Mouse (Mus musculus): ENCODE data around the gene Socs4.
"Not testable (repeated sequence)": the region's sequence is repeated elsewhere in the genome, so short reads cannot be mapped to it uniquely, and the experiment has no call there.

Gene Socs4

GRCm38 (mm10) chr14:47286215-47286614 is 9.5 kb downstream of the Socs4 start:
- no peak for DNase-seq (ENCODE audit: low read depth, low spot score)

- DNase-seq (ENCODE audit: low read depth, low spot score), result no peak
These were observed 10.3 kb downstream of the Socs4 start for GRCm38 (mm10) chr14:47287021-47287420.

- DNase-seq (ENCODE audit: low read depth, low spot score), result no peak
These were observed 15.0 kb downstream of the Socs4 start for GRCm38 (mm10) chr14:47291772-47292171.

GRCm38 (mm10) chr14:47294136-47294535 is 17.4 kb downstream of the Socs4 start:
- DNase-seq (ENCODE audit: low read depth, low spot score), result no peak

GRCm38 (mm10) chr14:47296232-47296631 is 19.5 kb downstream of the Socs4 start:
- no peak for DNase-seq (ENCODE audit: low read depth, low spot score)

GRCm38 (mm10) chr14:47297785-47298407 is 21.2 kb downstream of the Socs4 start, which contains the start of gene Mapk1ip1l:
Gene Mapk1ip1l (plus strand): TSS chr14:47298266.
- peak; percentile 83 for DNase-seq (ENCODE audit: low read depth, low spot score)

GRCm38 (mm10) chr14:47298408-47298792 is 21.7 kb downstream of the Socs4 start:
- peak; percentile 43 for DNase-seq (ENCODE audit: low read depth, low spot score)

- DNase-seq (ENCODE audit: low read depth, low spot score), result peak; percentile 37
These were observed 22.1 kb downstream of the Socs4 start for GRCm38 (mm10) chr14:47298819-47299261.

- DNase-seq (ENCODE audit: low read depth, low spot score), result no peak
These were observed 26.4 kb downstream of the Socs4 start for GRCm38 (mm10) chr14:47302885-47303680.

- DNase-seq (ENCODE audit: low read depth, low spot score), result no peak
These were observed 28.2 kb downstream of the Socs4 start for GRCm38 (mm10) chr14:47304814-47305405.

- no peak for DNase-seq (ENCODE audit: low read depth, low spot score)
These were observed 29.2 kb downstream of the Socs4 start for GRCm38 (mm10) chr14:47305933-47306332.

- no peak for DNase-seq (ENCODE audit: low read depth, low spot score)
These were observed 30.9 kb downstream of the Socs4 start for GRCm38 (mm10) chr14:47307669-47308068.

GRCm38 (mm10) chr14:47309061-47309460 is 32.3 kb downstream of the Socs4 start:
- no peak for DNase-seq (ENCODE audit: low read depth, low spot score)

- DNase-seq (ENCODE audit: low read depth, low spot score), result no peak
These were observed 33.8 kb downstream of the Socs4 start for GRCm38 (mm10) chr14:47310342-47311181.

- DNase-seq (ENCODE audit: low read depth, low spot score), result no peak
These were observed 42.6 kb downstream of the Socs4 start for GRCm38 (mm10) chr14:47319362-47319761.

- not testable (repeated sequence) for DNase-seq (ENCODE audit: low read depth, low spot score)
These were observed 44.9 kb downstream of the Socs4 start for GRCm38 (mm10) chr14:47321581-47321980.

- DNase-seq (ENCODE audit: low read depth, low spot score), result no peak
These were observed 49.4 kb downstream of the Socs4 start for GRCm38 (mm10) chr14:47325965-47326761.

GRCm38 (mm10) chr14:47327347-47327746 is 50.6 kb downstream of the Socs4 start:
- no peak for DNase-seq (ENCODE audit: low read depth, low spot score)

GRCm38 (mm10) chr14:47331920-47332319 is 55.2 kb downstream of the Socs4 start:
- no peak for DNase-seq (ENCODE audit: low read depth, low spot score)

- peak; percentile 32 for DNase-seq (ENCODE audit: low read depth, low spot score)
These were observed 58.1 kb downstream of the Socs4 start for GRCm38 (mm10) chr14:47334819-47335218.

- DNase-seq (ENCODE audit: low read depth, low spot score), result no peak
These were observed 58.6 kb downstream of the Socs4 start for GRCm38 (mm10) chr14:47335300-47335699.

Data from embryo, embryonic 11.5 days (tissue).